Mouse (Mus musculus) liver, postnatal 0 days (tissue): ENCODE data around the gene Slc25a35.

Experiments used
- CTCF ChIP-seq: sonication (generic); IDR thresholded peaks from 2 replicates; pipeline ENCODE4 v1.5.1; 2016; ENCODE audit warnings: antibody characterized with exemption, low read depth
- EP300 ChIP-seq: IDR thresholded peaks from 2 replicates; pipeline ENCODE4 v1.6.1; 2016; ENCODE audit warnings: antibody characterized with exemption, low read depth, mild to moderate bottlenecking

DNA sequence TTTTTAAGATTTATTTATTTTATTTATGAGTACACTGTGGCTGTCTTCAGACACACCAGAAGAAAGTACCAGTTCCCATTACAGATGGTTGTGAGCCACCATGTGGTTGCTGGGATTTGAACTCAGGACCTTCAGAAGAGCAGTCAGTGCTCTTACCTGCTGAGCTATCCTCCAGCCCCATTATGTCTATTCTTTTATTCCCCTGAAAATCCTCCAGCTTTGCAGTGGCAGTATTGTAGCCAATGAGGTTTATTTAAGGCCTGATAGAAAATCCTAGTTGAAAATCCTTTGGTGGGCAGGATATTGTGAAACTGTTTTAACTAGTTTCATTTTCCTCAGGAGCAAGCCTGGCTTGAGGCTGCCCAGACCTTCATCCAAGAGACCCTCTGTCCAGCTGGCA, 52.8 kb downstream of the Slc25a35 start:
- TF ChIP-seq CTCF, result no peak
- TF ChIP-seq EP300, result no peak
